Mouse (Mus musculus): ENCODE data around the gene Slc5a3.

Gene Slc5a3

GRCm38 (mm10) chr16:92057852-92058643 is at the start of gene Slc5a3, which contains the start of the genes Mrps6 and Gm49711:
Gene Slc5a3 (plus strand): TSS chr16:92058322.
Gene Mrps6 (plus strand): TSS chr16:92058270.
Gene Gm49711 (plus strand): TSS chr16:92058316.
- in situ Hi-C loops (cut with MboI), result no loop called here

GRCm38 (mm10) chr16:92009586-92009985 is 48.5 kb upstream of the Slc5a3 start:
- in situ Hi-C loops (cut with MboI), result no loop called here

- in situ Hi-C loops (cut with MboI), result no loop called here
Measured at GRCm38 (mm10) chr16:92016792-92017191, 41.3 kb upstream of the Slc5a3 start.

- in situ Hi-C loops (cut with MboI), result no loop called here
Measured at GRCm38 (mm10) chr16:92019141-92020118, 38.7 kb upstream of the Slc5a3 start.

GRCm38 (mm10) chr16:92021656-92022400 is 36.3 kb upstream of the Slc5a3 start:
- in situ Hi-C loops (cut with MboI), result no loop called here

- in situ Hi-C loops (cut with MboI), result no loop called here
Measured at GRCm38 (mm10) chr16:92022494-92023283, 35.4 kb upstream of the Slc5a3 start.

GRCm38 (mm10) chr16:92033286-92033685 is 24.8 kb upstream of the Slc5a3 start:
- in situ Hi-C loops (cut with MboI), result no loop called here

- in situ Hi-C loops (cut with MboI), result no loop called here
Measured at GRCm38 (mm10) chr16:92034676-92035075, 23.4 kb upstream of the Slc5a3 start.

- in situ Hi-C loops (cut with MboI), result no loop called here
Measured at GRCm38 (mm10) chr16:92036701-92037100, 21.4 kb upstream of the Slc5a3 start.

- in situ Hi-C loops (cut with MboI), result no loop called here
Measured at GRCm38 (mm10) chr16:92037891-92038607, 20.1 kb upstream of the Slc5a3 start.

- in situ Hi-C loops (cut with MboI), result no loop called here
Measured at GRCm38 (mm10) chr16:92039421-92039820, 18.7 kb upstream of the Slc5a3 start.

GRCm38 (mm10) chr16:92039966-92040365 is 18.2 kb upstream of the Slc5a3 start:
- in situ Hi-C loops (cut with MboI), result no loop called here

- in situ Hi-C loops (cut with MboI), result no loop called here
Measured at GRCm38 (mm10) chr16:92051777-92052310, 6.3 kb upstream of the Slc5a3 start.

GRCm38 (mm10) chr16:92052569-92052968 is 5.6 kb upstream of the Slc5a3 start:
- in situ Hi-C loops (cut with MboI), result no loop called here

- in situ Hi-C loops (cut with MboI), result no loop called here
Measured at GRCm38 (mm10) chr16:92056711-92057110, 1.4 kb upstream of the Slc5a3 start.

GRCm38 (mm10) chr16:92057456-92057851 is 668 bp upstream of the Slc5a3 start:
- in situ Hi-C loops (cut with MboI), result no loop called here

GRCm38 (mm10) chr16:92058644-92059620 is 810 bp downstream of the Slc5a3 start:
- in situ Hi-C loops (cut with MboI), result no loop called here

- in situ Hi-C loops (cut with MboI), result no loop called here
Measured at GRCm38 (mm10) chr16:92060213-92060612, 2.1 kb downstream of the Slc5a3 start.

GRCm38 (mm10) chr16:92061586-92061985 is 3.5 kb downstream of the Slc5a3 start:
- in situ Hi-C loops (cut with MboI), result no loop called here
